Mouse (Mus musculus) mesoderm, embryonic 11.5 days (tissue): Measurements from ENCODE around the gene Trim63.
A peak's percentile ranks its signal among the peaks of the same experiment; 100 is the strongest.

ENCODE experiments used
- DNase-seq: peaks from one replicate; pipeline ENCODE4 v3.0.0-alpha.2; 2012; ENCODE audit warnings: low read depth, low spot score

Gene Trim63

DNA sequence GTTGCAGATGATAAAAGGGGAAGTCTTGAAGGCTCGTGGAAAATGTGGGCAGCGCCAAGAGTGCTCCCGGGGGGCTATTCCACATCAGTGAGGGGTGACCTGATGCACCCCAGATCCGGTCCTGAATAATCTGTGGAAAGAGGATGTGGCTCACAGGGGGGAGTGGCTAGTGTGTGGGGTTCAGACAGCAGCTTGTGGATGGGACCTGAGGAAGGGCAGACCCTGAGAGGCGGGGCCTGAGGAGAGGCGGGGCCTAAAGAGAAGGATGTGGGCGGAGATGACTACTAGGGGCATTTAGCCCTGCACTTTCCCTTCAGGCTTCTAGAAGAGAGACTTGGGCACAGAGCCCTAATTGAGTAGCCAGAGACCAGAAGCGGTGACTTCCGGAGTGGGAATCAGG, 47.7 kb downstream of the Trim63 start:
- DNase-seq = no peak

DNA sequence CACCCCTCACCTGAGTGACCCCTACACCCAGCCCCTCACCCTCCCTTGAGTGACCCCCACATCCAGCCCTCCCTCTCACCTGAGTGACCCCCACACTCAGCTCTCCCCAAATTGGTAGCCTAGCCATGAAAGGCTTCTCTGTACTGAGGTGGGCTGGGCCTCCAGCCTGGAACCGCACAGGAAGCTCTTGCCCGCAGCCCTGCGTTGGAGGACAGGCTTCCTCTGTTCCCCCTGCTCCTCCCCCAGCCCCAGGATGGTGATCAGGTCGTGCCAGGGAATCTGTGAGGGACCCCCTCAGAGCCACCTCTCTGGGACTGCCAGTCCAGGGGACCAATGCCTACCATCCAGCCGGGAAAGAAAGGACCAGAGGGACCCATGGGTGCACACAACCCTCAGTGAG, 50.4 kb downstream of the Trim63 start:
- no peak for DNase-seq

DNA sequence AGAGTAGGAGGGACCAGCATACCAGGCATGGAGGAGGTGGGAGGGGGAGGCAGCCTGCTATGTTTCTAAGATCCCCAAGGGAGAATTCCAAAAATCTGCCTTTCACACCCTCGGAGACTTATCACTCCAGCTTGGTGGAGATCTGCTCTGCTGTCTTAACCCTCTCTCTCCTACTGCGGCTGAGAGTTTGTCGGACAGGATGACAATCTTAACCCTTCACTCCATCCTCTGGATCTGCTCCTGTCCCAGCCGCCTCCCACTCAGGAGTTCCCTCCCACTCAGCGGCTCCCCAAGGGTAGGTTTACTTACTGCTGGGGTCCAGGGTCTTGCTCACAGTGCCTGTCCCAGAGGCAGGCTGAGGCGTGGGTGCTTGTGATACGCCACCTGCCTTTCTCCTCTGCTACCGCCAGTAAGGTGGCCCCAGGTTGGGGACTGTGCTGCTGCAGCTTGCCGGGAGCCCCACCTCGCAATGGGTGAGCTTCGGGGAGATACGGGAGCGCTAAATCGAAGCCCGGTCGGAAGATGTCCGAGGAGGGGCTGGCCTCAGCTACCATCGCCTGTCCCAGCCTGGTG, 55.8 kb downstream of the Trim63 start:
- DNase-seq = no peak

DNA sequence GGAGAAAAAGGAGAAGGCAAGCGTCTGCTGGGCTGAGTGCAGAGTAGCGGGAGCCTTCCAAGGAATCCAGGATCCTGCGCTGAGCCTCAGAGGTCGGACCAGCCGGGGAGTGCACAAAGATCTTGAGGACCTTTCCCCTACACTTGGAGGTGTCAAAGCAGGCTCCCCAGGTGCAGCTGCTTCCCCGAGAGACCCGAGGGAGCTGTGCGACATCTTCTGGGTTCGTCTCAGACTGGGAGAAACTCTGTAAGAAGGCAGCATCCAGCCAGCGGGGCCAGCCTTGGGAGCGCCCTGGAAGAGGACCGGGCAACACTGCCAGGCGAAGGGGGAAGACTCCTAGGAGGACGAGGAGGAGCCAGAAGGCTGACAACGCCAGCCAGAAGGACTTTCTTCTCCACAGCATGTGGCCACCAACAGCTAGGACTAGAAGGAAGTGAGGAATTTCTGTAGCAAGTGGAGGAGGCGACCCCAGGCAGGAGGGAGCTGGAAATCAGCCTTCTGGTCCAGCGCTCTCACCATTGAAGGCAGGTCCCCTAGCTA, 56.5 kb downstream of the Trim63 start:
- DNase-seq = no peak

DNA sequence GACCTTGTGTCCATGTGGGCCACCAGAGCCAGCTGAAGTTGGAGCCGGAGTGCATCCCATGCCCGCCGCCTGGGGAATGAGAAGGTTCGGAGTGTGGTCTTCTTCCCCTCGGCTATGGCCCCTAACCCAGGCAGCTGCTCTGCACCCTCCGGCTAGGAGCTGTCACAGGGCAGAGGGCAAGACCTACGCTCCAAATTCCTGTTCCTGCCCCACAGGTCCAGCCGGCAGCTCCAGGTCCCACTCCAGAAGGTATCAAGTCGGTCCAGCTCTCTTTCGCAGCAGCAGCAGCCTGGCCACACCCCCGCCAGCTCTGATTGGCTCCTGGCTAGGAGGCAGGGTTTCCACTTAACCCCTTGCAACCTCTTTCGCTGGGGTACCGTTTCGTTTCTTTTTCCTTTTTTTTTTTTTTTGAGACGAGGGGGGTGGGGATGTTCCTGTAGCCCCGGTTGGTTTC, 57.4 kb downstream of the Trim63 start:
- DNase-seq = peak; percentile 78

DNA sequence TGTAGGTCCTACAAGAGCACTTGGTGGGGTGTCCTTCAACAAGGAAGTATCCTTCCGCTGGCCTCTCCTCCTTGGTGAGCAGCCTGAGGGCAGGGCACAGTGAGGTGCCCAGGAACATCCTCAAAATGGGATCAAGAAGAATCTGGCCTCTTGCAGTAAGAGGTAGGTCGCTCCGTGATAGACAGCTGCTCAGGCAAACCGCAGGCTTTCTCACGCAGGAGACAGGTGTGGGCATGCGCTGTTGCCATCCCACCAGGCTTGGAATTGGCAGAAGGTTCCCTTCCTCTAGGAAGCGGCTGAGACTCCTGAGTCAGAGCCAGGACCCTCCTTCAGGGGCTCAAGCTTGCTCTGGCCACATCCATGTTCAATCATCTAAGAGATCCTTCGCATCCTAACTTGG, 58.4 kb downstream of the Trim63 start:
- DNase-seq = no peak

DNA sequence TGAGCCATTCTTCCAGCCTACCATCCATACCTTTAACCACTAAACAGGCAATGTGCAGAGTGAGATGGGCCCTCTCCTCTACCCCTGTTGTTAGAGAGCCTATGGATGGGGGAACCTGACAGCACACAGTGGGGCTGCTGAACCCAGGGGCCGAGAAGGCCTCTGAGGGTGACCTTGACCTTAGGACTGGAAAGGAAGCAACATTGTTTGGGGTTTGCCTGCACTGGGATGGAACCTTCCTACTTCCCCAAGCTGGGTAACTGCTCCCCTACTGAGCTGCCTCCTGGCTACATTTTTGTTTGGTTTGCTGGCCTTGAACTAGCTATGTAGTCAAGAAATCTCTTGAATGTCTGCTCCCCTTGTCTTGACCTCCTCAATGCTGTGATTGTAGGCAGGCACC, 59.4 kb downstream of the Trim63 start:
- no peak for DNase-seq

DNA sequence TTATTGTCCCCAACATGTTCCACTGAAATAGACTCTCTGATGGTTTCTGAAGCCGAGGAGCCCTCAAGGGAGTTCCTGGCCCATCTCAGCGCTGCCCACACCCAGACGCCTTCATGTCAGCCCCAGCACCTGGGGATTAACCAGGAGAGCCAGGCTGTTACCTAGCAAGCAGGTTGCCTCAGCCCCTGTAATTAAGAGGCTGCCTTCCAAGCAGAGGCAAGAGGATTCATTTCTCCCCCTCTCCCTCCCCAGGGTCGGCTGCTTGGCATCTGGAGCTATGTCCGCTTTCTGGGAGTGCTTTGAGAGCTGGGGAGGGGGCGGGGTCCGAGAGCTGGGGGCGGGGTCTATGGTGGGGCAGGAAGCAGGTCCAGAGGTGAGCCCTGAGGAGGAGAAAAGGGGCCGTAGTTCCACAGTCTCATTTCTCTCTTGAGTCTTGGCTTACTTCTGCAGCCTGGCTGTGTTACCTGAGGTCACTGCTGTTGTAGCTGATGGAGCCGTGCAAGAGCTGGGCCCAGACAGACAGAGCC, 63.2 kb downstream of the Trim63 start:
- no peak for DNase-seq
